In the genomic region with DNA sequence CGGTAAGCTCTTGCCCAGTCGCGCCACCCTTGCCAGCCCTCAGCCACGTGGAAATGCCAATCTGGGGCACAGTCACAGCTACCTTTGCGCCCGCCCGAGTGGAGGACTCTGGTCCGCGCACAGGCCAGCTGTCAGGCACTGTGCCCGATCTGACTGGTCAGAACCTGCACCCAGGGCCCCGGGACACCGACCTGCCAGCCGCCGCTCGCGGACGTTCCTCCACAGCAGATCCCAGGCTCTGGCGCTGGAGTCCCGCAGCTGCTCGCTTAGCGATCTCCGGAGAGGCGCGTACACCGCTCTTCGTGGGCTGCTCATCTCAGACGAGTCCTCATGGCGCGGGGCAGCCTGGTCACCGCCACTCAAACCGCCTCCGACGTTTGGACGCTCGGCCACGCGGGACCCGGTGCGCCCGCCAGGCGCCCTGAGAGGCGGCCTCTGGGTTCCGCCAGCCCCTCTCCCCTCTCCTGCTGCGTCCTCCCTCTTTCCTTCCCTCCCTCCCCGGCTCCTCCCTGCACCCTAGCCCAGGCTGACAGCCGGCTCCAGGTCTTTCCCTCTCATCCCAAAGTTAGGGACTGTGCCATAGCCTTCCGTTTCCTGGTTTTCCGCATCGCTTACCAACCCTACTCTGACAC, we compare ENCODE assay signal across 8 mouse cellular contexts. TPM values are rescaled to one million over a fixed set of nuclear protein-coding genes. Genes with fewer than 3 reads are reported as not detected.
A peak's percentile ranks its signal among the peaks of the same experiment; 100 is the strongest.
DNase-seq lines count a peak whose midpoint lies in the region; ATAC-seq and TF ChIP-seq lines count a peak whose summit lies in the region.

A gene (minus strand): TSS at position 437 of the 632 bp plus-strand sequence.

- H3K9me3 ChIP-seq in ES-E14 (ENCODE audit: control insufficient read depth, insufficient read depth, low read depth, low read length) = no peaks in the 10 kb centered on the region

- peak within 1 kb of the TSS; percentile 57 to 70 for H3K4me3 ChIP-seq in ES-E14 (ENCODE audit: insufficient read depth in 1 of 2, low read depth in 1 of 2, low read length in 2 of 2, poor library complexity in 1 of 2, severe bottlenecking in 1 of 2)

- peak within 1 kb of the TSS; percentile 70 for H3K9ac ChIP-seq in ES-E14 (ENCODE audit: insufficient read depth, low read depth, low read length, poor library complexity, severe bottlenecking)

- DNase-seq in ES-E14 (ENCODE audit: low read depth, low spot score) = no peak
- peak; percentile 4 to 9 for DNase-seq in adrenal gland, postnatal 4 days (ENCODE audit: low spot score in 2 of 2)
- DNase-seq in frontal cortex, postnatal 25 days (ENCODE audit: low spot score in 2 of 2) = peak; percentile 12 to 14
- DNase-seq in layer of hippocampus, postnatal 14 days (ENCODE audit: low spot score in 2 of 2) = peak in 1 of 2 experiments; percentile 30
- DNase-seq in lung, postnatal 10 days = peak; percentile 73
- peak; percentile 6 for DNase-seq in retina, postnatal 7 days (ENCODE audit: low read depth, low spot score)
- DNase-seq in spleen, postnatal 14 days (ENCODE audit: low spot score in 2 of 2) = no peak

- H3K4me1 ChIP-seq in ES-E14 (ENCODE audit: control insufficient read depth in 2 of 2, insufficient read depth in 2 of 2, low read length in 2 of 2, poor library complexity in 1 of 2) = peaks cover 0 to 3% of the 10 kb centered on the region in 2 experiments; a peak in 1 of 4 replicates

- H3K27ac ChIP-seq in ES-E14 (ENCODE audit: insufficient read depth, low read depth, low read length, poor library complexity, severe bottlenecking) = no peak within 1 kb of the TSS

- in situ Hi-C loops in ES-E14 (cut with MboI; ENCODE audit: low sequenced_read_pairs in 2 of 2, unreplicated experiment in 2 of 2) = no loop called here

- no peaks in the 10 kb centered on the region for H3K36me3 ChIP-seq in ES-E14 (ENCODE audit: control insufficient read depth, insufficient read depth, low read length, poor library complexity, severe bottlenecking)

- peak; percentile 48 to 60 for ATAC-seq in hematopoietic stem cell, adult 5-6 weeks (replicated peaks in 1 of 2; ENCODE audit: insufficient read depth in 1 of 2, low FRiP score in 2 of 2, low TSS enrichment in 1 of 2, low read depth in 1 of 2, poor library complexity in 2 of 2, severe bottlenecking in 2 of 2)

TF ChIP-seq in ES-E14, 5 proteins besides CTCF, POLR2A, EP300 and RAD21:
- TF ChIP-seq ZNF384 (IDR thresholded peaks at IDR 0.05; ENCODE audit: low read depth, low read length) (no peak), HCFC1 (IDR thresholded peaks at IDR 0.05; ENCODE audit: borderline replicate concordance, insufficient read depth, low read length) (no peak), CHD2 (IDR thresholded peaks at IDR 0.05; ENCODE audit: low read depth, low read length) (no peak), ZC3H11A (IDR thresholded peaks at IDR 0.05; ENCODE audit: borderline replicate concordance, low read depth, low read length) (no peak), MAFK (IDR thresholded peaks at IDR 0.05; ENCODE audit: insufficient read depth, low read depth, low read length) (no peak)

RNA-seq across cellular contexts. Expression of the gene that starts here (rescaled TPM):
- total RNA-seq in ES-E14 (2012; rRNA removed) = 6.7 and 6.8 TPM in 2 replicates
- total RNA-seq in adrenal gland, postnatal 4 days (2021) = 10 to 100 TPM; 22.6 to 26.6 TPM
- total RNA-seq in hematopoietic stem cell, adult 5-6 weeks (2017) = 0.30 and 1.5 TPM in 2 replicates
- total RNA-seq in layer of hippocampus, postnatal 14 days (2021) = 10 to 100 TPM; 13.8 to 17.1 TPM

Comparison
In these comparisons a context has a peak if more than half of its experiments do, and no peak if none do; other contexts are left out.
1. DNase-seq: peak in adrenal gland, postnatal 4 days (2 of 2), frontal cortex, postnatal 25 days (2 of 2), lung, postnatal 10 days (single experiment) and retina, postnatal 7 days (single experiment); none in ES-E14 (single experiment) and spleen, postnatal 14 days (0 of 2).